Mouse (Mus musculus) cortical plate, adult 2 months (tissue): Measurements from ENCODE around the gene Dscam.

ENCODE experiments used
- CTCF ChIP-seq: fragments of 200-500 bp; IDR thresholded peaks from 2 replicates; pipeline ENCODE4 v1.5.1; 2011; ENCODE audit warnings: mild to moderate bottlenecking, control low read depth, low read length; ENCODE audit not compliant: insufficient read depth; ENCODE audit errors: extremely low read depth
- POLR2A ChIP-seq: fragments of 200-500 bp; IDR thresholded peaks from 2 replicates; pipeline ENCODE4 v1.6.1; 2011; ENCODE audit warnings: mild to moderate bottlenecking, low read length, control low read depth; ENCODE audit not compliant: insufficient read depth; ENCODE audit errors: extremely low read depth

DNA sequence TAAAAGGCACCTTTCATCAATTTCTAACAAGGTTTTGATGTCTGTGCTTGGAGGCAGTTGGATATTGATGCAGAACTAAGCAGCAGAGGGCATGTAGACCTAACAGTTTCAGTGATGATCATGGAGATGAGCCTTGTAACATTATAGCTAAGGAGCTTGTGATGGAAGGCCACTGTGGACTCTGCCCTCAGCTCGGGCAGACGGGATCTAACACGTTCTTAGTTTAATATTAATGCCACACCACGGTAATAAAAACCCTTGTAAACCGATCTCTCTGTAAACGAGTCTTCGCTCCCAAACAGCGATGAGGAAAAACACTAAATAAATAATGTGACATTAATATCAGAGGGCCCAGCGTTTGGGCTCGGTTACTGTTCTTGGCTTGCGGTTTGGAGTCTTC is 569.8 kb downstream of the Dscam start:
- TF ChIP-seq CTCF = no peak
- TF ChIP-seq POLR2A = no peak
